Mouse (Mus musculus) stomach, postnatal 0 days (tissue): ENCODE measurements at regions not wholly inside any gene's neighbourhood (a gene's known extent, or its start where the extent isn't known, plus 50 kb on each side); places are given as distances from the start of the nearest gene placed in this dataset.

Experiments used
- ATAC-seq: fragments of 200-750 bp; cut with Nextera tagmentation; 2 replicates; pipeline ENCODE4 v1.8.0; 2017; ENCODE audit not compliant: low FRiP score, low TSS enrichment
- DNase-seq: peaks from one replicate; pipeline ENCODE4 v3.0.0-alpha.2; 2016; ENCODE audit warnings: low spot score
- H3K27ac ChIP-seq: fragments of 300-500 bp; sonication (generic); replicated peaks from 2 replicates; pipeline ENCODE4 v1.5.1; 2014; ENCODE audit warnings: mild to moderate bottlenecking, control low read depth
- H3K27me3 ChIP-seq: fragments of 300-500 bp; sonication (generic); 2 replicates; pipeline ENCODE4 v1.6.1; 2014; ENCODE audit warnings: low read length; ENCODE audit not compliant: control insufficient read depth, insufficient read depth
- H3K36me3 ChIP-seq: fragments of 300-500 bp; sonication (generic); 2 replicates; pipeline ENCODE4 v1.6.1; 2014; ENCODE audit warnings: low read length, mixed read lengths; ENCODE audit not compliant: control insufficient read depth, insufficient read depth
- H3K4me1 ChIP-seq: fragments of 300-500 bp; sonication (generic); replicated peaks from 2 replicates; pipeline ENCODE4 v1.6.1; 2014; ENCODE audit warnings: antibody characterized with exemption; ENCODE audit not compliant: control insufficient read depth, insufficient read depth
- H3K4me2 ChIP-seq: fragments of 300-500 bp; sonication (generic); replicated peaks from 2 replicates; pipeline ENCODE4 v1.6.1; 2014; ENCODE audit warnings: low read depth, mild to moderate bottlenecking, control low read depth, moderate library complexity
- H3K4me3 ChIP-seq: fragments of 300-500 bp; sonication (generic); 2 replicates; pipeline ENCODE4 v1.5.1; 2014; ENCODE audit warnings: low read depth, low read length, control low read depth
- H3K9ac ChIP-seq: fragments of 300-500 bp; sonication (generic); 2 replicates; pipeline ENCODE4 v1.6.1; 2014; ENCODE audit warnings: mild to moderate bottlenecking, low read length, control low read depth, mixed read lengths
- H3K9me3 ChIP-seq: fragments of 300-500 bp; sonication (generic); 2 replicates; pipeline ENCODE4 v1.6.1; 2016; ENCODE audit warnings: low read length; ENCODE audit not compliant: control insufficient read depth
- CTCF ChIP-seq: IDR thresholded peaks from 2 replicates; pipeline ENCODE4 v1.5.1; 2016; ENCODE audit warnings: antibody characterized with exemption, low read depth, mild to moderate bottlenecking, moderate library complexity
- EP300 ChIP-seq: optimal IDR thresholded peaks from 2 replicates; pipeline ENCODE3; 2016; ENCODE audit warnings: antibody characterized with exemption
- WGBS: fragments of 180-500 bp; shearing (Covaris S2); extraction: QIAGEN DNeasy Blood & Tissue Kit; methylation state at CpG from one replicate; pipeline ENCODE4 v1.1.7; 2014; 5-methylcytosine and 5-hydroxymethylcytosine counted together

- DNase-seq (no peak), ATAC-seq (no peak)
- Histone ChIP-seq H3K4me2 (no peak overlapping the region), H3K4me3 (no peak overlapping the region), H3K27me3 (no peaks in the 10 kb centered on the region), H3K9me3 (no peaks in the 10 kb centered on the region), H3K9ac (no peak overlapping the region), H3K27ac (no peak overlapping the region), H3K4me1 (no peaks in the 10 kb centered on the region), H3K36me3 (no peaks in the 10 kb centered on the region)
- WGBS: 63% methylated on average over 2 of the region's 2 CpGs
- TF ChIP-seq EP300: no peak
- TF ChIP-seq CTCF: no peak
Measured at GRCm38 (mm10) chr16:15254669-15255068, 62.6 kb upstream of the Gm21897 start.

- H3K4me1 ChIP-seq: no peaks in the 10 kb centered on the region; the same call in 1 of the 2 replicates
- H3K4me3 ChIP-seq: no peak overlapping the region
- H3K27ac ChIP-seq: no peak overlapping the region
- DNase-seq: no peak
- no peak overlapping the region for H3K4me2 ChIP-seq
- no peak overlapping the region for H3K9ac ChIP-seq
- H3K27me3 ChIP-seq: no peaks in the 10 kb centered on the region
- TF ChIP-seq EP300 (no peak), CTCF (no peak)
- no peaks in the 10 kb centered on the region for H3K9me3 ChIP-seq
- WGBS: 58% methylated on average over 6 of the region's 6 CpGs
- H3K36me3 ChIP-seq: no peaks in the 10 kb centered on the region
- no peak for ATAC-seq
Measured at GRCm38 (mm10) chr16:15259474-15259873, 57.8 kb upstream of the Gm21897 start.

GRCm38 (mm10) chr16:15260069-15260468 is 57.2 kb upstream of the Gm21897 start:
- no peak overlapping the region for H3K4me2 ChIP-seq
- H3K27ac ChIP-seq: no peak overlapping the region
- 42% methylated on average over 4 of the region's 4 CpGs for WGBS
- H3K4me1 ChIP-seq: no peaks in the 10 kb centered on the region; the same call in 1 of the 2 replicates
- H3K9me3 ChIP-seq: no peaks in the 10 kb centered on the region
- no peak overlapping the region for H3K4me3 ChIP-seq
- no peak overlapping the region for H3K9ac ChIP-seq
- DNase-seq (no peak), ATAC-seq (no peak)
- H3K36me3 ChIP-seq: no peaks in the 10 kb centered on the region
- H3K27me3 ChIP-seq: no peaks in the 10 kb centered on the region
- no peak for TF ChIP-seq CTCF
- TF ChIP-seq EP300: no peak
